Mouse (Mus musculus): ENCODE results near the gene Sfr1.

The Sfr1 gene

DNA sequence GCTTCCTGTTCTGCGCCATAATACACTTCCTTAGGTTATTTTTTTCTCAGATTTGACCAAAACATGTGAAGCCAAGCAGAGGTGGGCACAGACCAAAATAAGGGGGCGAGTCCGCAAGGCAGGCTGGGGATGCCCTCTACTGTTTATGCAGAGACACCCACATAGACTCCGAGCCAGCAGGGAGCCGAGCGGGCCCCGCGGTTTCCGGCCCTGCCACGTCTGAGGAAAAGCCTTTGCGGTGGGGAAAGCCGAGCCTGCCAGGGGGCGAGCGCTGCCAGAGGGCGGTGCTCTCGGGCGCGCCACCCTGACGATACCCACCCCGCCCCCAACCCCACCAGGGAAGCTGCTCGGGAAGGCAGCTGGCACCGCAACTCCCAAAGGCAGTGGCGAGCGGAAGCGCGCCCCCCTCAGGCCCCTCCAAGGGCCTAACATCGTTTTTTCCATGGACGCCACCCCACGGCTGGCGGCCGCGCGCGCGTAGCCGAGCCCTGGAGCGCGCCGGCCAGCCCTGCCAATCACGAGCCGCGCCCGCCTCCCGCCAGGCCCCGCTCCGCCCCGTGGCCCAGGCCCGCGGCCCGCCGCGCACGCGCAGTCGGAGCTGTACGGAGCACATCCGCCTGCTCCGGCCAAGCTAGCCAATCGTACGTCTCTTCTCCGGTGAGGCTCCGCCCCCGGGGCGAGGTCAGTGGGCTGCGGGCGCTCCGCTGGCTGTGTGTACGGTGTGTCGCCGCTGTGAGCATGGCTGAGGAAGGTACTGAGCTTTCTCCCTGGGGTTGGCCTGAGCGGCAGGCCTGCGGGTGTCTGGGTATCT, at the start of gene Sfr1:
Gene Sfr1 (plus strand): TSS at position 612 of the 811 bp plus-strand sequence.
- DNase-seq (ENCODE audit: low read depth), result peak; percentile 98

DNA sequence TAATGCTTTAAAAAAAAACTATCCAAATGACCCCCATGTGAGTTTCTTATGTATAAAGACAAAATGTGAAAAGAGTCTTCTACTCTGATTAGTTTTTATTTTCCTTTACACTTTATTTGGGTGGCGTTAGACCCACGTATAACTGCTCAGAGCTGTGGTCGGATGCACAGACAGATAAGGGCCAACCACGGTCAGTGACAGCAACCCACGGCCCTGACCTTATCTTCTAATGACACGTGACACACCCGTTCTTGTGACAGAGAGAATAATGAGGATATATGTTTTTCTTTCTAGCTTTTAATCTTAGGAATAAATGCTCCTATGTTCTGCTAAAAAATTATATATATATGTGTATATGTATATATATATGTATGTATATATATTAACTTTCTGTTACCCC, 41.9 kb upstream of the Sfr1 start:
- no peak for DNase-seq (ENCODE audit: low read depth)

DNA sequence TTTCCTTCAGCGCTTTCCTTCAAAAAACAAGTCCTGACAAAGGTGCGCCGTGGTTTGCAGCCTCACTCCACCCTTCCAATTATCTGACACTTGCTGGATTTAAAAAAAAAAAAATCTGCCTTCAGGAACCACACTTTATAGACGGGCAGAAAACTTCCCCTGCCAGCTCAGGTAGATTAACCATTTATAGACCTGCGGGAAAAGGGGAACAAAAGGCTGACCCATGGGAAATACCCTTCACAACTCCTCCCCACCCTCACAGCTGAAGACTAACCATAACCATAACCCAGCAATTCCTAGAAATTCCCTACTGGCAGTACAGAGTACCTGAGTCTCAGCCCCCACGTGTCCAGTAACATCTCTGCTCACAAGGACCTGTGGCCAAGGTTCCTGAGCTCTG, 39.5 kb upstream of the Sfr1 start, which contains the start of gene Col17a1:
Gene Col17a1 (minus strand): TSS at position 101 of the 400 bp plus-strand sequence.
- DNase-seq (ENCODE audit: low read depth), result no peak

DNA sequence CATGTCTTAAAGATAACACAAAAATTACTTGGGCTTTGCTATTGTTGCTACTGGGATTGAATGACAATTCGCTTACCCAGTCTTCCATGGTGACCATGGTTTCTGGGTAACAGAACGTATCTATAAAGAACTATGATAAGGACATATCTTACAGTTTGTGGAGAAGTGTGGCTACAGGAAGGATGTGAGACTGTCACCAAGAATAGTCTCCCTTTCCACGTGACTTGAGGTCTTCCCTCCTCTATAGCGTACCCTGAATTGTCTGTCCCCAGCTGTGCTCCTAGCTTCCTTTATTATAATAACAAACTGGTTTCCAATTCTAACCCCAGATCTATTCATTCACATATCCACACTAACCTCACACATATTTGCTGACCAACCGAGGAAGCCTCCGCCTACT, 35.8 kb upstream of the Sfr1 start:
- no peak for DNase-seq (ENCODE audit: low read depth)

DNA sequence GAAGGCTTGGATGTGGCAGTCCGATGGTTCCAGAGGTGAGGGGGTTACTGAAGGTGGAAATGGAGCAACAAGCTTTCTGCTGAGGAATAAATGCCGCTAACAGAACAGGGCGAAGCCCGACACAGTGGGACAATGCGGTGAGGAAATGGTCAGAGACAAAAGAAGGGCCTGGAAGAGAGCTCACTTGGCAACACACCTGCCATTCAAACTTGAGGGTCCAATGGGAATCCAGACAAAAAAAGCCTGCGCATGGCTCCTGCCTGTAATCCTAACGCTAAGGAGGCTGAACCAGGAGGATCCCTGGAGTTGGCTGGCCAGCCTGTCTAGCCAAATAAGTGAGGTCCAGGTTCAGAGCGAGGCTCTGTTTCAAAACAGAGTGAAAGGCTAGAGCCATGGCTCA, 35.1 kb upstream of the Sfr1 start:
- DNase-seq (ENCODE audit: low read depth), result no peak

DNA sequence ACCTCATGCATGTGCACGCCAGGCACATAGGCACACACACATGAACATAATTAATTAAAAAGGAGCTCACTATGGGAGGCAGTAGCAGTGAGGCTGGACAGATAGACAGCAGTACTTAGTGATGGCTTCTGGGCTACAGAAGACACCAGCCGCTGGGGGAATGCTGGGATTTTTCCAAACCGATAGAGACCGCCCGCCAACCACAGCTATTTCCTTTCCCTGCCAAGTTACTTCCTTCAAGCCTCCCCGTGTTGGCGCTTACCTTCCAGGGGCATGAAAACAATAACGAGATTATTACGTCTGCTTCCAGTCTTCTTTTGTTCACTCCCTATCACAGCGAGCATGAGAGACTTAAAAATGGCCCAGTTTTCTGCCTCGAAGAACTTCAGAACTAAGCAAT, 34.4 kb upstream of the Sfr1 start:
- DNase-seq (ENCODE audit: low read depth), result no peak

DNA sequence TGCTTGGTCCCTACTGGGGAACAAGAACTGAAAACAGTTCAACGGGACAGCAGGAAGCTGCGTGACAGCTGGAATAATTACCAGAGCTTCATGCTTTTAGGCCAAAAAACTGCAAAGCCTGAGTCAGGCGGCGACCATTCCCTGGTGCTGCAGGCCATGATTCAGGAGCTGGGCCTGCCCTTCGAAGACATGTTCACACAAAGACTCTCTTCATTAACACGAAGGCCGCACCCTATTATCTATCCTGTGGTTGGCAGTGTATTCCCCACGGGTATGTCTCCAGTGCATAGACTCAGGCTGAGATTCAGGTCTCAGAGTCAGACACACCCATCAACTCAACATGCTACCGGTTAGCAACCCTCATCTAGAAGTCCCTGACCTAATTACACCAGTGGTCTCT, 33.2 kb upstream of the Sfr1 start:
- no peak for DNase-seq (ENCODE audit: low read depth)

DNA sequence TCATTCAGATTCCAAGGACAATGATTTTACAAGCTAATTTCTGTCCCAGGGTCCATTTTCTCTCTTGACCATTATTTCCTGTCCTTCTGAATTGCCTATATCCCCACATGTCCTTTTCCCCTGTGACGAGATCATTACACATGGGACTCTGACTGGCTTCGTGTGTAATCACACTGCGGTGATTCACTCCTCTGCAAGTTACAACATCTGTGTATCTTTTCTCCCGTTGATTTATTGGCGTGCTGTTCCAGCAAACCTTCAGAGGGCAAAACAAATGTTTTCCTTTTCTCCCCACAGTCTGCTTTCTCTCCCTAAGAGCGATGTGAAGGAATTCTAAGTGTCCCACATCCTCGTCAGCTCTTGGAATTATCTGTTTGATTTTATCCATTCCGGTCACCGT, 31.7 kb upstream of the Sfr1 start:
- no peak for DNase-seq (ENCODE audit: low read depth)

DNA sequence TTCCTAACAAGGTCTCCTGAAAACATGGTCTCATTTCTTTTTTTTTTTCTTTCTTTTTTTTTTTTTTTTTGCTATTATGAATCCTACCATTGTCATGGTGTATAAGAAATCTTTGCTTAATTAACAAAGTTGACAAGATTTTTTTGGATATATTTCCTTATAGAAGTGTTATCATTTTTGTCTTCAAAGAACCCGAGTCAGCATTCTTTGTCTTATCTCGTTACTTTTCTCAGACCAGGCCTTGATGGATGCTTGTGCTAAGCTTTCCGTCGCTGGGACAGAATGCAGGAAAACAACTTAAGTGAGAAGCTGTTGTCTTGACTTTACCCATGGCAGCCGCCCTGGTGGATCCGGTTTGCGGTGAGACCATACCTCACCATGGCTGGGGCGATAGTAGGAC, 31.0 kb upstream of the Sfr1 start:
- DNase-seq (ENCODE audit: low read depth), result no peak

DNA sequence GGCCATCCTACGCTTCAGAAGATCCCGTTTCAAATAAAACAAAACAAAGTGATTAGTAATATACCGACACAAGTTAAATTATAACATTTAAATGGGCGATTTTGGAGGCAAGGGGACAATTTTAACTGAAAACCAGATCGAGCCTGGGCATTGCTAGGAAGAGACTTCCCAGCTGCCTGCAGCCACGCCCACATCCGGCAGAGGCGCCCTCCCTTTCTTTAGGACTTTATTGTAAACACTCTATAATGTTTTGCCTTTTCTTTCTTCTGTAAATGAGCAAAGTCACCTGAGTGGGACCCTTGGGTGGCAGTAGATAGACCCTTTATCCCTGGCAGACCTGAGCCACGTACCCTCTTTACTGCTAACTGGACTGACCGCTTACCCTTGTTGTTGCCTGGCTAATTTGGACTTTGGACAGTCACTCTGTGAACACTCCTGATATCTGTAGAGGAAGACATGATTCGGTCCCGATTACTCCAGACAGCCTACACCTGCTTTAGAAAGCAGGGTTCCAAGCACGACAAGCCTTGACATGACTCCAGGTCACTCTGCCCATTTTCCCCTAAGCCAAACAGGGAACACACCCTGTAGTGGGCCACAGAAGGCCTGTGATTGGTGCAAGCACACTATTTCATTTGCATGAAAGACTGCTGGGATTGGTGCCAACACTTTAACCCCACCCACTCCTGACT, 26.3 kb upstream of the Sfr1 start:
- no peak for DNase-seq (ENCODE audit: low read depth)

DNA sequence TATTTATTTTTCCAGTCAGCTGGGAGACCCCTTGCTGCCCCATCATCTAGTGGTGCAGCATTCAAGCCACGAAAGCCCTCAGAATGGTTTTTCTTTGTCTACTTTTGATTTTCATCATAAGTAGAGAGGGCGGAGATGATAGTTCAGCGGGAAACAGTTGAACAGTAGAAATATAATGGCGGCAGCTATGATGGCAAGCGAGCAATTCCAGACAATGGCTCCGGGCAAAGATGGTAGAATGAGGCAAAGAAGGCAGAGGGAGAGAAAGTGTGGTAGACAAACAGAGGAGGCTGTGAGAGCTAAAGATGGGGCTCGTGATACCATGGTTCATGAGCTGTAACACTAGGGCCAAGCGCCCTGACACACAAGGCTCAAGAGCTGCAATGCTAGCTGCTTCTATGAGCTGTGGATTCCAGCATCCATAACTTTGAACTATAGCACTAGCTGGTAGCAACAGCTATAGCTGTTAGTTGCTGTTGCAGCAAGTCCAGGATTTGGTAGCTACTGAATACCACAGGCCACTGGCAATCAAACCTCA, 25.6 kb upstream of the Sfr1 start:
- no peak for DNase-seq (ENCODE audit: low read depth)

DNA sequence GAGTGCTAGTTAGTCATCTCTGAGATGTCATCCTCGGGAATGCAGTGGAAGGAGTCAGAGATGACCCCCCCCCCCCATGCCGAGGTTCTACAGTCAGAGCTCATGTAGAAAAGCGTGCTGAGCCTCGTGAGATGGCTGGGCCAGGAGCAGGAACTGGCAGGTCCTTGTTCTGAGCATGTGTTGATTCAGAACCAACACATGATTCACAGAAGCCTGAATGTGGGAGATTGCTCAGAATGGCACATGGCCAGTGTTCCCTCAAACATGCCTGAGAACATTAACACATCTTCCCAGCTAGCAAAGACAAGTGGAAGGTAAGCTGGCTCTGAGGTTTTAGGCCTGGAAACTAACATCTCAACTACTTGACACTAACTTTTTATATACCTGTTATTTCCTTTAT, 21.1 kb upstream of the Sfr1 start:
- no peak for DNase-seq (ENCODE audit: low read depth)

DNA sequence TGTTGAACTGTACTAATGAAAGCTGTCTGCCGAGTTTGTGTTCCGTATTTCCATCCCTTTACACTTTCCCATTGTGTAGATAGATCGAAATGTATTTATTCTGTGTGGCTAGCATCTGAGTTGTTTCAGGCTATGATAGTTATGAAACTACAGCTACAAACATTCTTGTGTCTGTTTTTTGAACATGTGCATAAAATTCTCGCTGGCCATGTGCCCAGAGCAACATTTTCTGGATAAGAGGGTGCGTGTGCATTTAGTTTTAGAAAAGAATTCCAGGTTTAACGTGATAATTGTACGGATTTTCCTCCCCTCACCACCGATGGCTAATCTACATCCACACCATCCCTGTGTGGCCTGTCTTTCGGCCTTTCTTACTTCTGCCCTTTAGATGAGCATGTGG, 18.0 kb upstream of the Sfr1 start:
- DNase-seq (ENCODE audit: low read depth), result no peak

DNA sequence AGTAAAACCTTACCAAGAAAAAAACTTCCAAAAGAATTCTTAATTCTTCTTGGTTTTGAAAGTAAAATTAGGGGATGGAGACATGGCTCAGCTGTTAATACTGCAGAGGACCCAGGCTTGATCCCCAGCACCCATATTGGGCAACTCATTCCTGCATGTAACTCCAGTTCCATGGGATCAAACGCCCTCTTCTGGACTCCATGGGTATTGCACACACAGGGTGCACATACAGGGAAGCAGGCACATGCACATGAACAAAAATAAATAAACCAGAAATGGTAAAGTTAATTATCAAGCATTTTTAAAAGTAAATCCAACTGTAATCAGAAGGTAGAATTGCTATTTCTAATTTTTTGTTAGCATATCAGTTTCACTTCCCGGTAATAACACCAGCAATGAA, 15.3 kb upstream of the Sfr1 start:
- DNase-seq (ENCODE audit: low read depth), result no peak

DNA sequence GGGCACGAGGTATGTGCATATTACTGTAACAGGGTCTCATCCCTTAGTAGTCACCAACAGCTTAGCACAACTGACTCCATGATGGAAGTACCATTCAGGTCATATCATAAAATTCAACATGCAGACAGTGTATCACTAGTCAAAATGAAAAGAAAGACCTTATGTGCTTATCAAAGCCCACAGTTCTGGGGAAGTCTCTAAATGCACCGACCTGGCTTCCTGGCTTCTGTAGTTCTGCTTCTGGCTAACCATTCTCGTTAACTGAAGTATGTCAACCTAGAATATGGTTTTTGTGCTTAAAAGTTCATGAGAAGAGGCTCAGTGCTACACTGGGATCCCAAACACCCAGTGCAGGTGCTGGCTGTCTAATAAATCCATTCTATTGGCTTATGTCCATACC, 12.3 kb upstream of the Sfr1 start:
- no peak for DNase-seq (ENCODE audit: low read depth)

DNA sequence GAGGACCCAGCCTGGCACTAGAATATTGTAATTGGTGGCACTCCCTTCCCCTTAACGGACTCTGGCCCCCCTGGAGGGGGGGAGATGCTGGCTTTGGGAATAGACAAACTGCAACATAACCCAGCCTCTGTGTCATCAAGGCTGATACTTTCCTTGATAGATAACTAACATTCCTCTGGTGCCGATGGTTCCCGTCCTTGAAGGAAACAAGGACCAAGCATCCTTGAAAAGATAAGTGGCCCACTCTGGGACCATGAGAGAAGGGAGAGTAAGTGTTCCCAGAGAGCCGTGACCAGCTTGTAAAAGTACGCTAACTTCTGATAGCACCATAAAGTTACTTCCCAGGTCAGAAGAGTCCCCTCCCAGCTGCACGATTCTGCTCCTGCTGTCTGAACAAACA, 9.0 kb upstream of the Sfr1 start:
- no peak for DNase-seq (ENCODE audit: low read depth)

DNA sequence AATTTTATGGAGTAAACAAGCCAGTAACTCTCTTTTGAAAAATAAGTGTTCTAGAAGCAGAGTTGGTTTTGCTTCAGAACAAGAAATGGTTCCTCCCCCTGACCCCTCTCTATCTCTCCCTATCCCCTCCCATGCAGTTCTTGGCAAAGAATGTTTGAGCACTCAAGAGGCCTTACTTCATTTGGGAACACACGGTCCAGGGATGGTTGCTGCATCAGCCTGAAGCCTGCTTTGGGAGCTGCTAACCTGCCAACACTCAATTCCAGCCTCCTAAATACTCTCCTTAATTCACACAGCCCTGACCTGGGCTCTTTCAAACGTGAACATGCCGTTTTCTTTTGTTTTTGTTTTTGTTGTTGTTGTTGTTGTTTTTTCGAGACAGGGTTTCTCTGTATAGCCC, 6.6 kb upstream of the Sfr1 start:
- no peak for DNase-seq (ENCODE audit: low read depth)

DNA sequence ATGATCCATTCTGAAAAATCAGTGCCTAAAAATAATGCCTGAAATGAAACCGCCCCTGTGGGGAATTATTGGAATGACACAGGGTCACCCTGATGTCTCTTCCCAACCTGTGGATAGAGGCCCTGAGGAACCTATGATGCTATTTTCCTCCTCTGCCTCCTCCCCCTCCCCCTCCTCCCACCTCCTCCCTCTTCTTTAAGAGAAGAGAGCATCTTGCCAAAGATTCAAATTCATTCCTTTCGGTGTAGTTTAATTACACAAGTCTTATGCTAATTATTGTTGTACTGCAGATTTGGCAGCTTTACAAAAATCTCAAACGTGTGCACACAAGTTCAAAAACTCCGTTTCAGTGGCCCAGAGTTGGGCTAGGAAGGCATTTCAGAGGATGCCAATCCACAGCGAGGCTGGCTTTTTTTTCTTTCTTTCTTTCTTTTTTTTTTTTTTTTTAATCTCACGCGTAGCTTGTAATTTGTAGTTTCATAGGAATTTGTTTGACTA, 5.8 kb upstream of the Sfr1 start:
- DNase-seq (ENCODE audit: low read depth), result no peak

DNA sequence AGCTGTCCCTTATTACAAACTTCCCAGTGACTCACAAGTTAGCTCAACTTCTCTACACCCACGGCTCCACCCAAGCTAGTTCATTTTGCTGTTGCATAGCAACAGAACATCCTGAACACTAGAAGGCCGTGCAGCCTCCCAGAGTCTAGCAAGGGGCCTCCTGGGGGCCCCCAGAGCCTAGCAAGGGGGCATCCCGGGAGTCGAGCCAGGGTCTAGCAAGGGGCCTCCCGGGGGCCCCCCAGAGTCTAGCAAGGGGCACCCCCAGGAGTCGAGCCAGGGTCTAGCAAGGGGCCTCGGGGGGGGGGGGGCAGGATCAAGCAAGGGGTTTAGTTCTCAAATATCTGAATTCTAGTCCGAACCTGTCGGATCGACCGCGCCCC, 801 bp upstream of the Sfr1 start:
- DNase-seq (ENCODE audit: low read depth), result peak; percentile 85

DNA sequence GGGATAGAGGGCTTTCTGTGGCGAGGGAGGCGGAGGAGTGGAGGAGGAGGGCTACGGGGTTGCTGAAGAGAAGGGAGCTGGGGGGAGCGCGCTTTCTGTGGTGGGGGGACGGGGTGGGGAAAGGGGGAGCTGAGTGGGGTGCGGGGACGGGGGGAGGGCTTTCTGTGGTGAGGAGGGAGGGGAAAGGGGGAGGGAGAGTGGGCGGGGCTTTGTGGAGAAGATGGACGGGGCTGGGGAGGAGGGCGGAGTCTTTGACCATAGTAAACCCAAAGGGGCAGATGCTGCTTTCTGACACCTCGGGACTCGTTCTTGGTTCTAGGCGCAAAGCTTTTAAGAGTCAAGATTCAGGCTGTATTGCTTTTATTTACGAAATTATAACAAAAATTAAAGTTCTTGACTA, 449 bp downstream of the Sfr1 start:
- no peak for DNase-seq (ENCODE audit: low read depth)

DNA sequence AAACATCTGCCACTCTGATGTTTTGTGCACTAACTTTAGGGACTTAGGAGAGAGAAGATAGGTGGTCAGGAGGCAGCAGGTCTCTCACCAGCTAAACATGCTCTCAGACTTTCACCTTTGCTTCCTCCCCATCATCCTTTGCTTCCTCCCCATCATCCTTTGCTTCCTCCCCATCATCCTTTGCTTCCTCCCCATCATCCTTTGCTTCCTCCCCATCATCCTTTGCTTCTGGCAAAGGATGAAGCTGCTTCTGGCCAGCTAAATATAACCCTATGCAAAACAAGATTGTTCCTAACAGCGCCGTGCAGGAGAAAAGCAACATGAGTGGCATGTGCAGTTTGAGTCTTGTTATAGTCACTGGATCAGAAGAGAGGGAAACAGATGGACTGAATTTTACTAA, 15.6 kb downstream of the Sfr1 start:
- DNase-seq (ENCODE audit: low read depth), result no peak

DNA sequence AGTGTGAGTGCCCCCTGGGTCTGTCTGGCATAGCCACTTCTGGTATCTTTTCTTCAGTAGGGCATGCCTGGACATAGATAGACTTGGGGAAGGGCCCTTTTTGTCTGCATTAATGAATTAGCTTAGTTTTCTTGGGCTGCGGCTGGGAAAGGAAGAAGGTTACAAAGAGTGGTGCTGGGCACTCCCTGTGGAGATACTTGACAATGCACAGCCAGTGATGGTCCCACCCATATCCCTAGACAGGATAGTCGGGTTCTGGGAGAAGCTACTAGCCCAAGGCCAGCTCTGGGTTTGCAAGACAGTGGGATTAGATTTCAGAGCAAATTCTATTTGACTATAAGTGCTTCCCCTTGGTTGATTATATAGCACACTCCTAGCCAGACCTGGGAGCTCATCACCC, 17.5 kb downstream of the Sfr1 start:
- DNase-seq (ENCODE audit: low read depth), result no peak

DNA sequence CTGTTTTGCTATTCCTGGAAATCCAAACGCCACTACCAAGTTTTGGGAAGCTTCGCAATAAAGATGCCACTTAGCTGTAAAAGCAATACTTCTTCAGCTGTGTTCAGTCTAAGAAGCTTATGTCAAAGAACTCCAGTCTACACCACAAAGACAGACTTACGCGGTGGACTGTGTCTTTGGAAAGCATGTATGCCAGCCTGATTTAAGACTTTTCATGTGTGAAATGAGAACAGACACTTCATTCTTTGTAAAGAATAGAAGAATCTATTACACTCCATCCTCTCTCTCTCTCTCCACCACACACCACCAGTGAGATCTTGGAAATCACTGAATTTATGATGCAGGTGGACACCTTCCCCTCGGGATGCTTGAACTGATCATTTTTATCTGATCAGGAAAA, 18.9 kb downstream of the Sfr1 start:
- DNase-seq (ENCODE audit: low read depth), result no peak
